Mouse (Mus musculus) forelimb bud, embryonic 11.5 days (tissue): ENCODE measurements at regions not wholly inside any gene's neighbourhood (a gene's known extent, or its start where the extent isn't known, plus 50 kb on each side); places are given as distances from the start of the nearest gene placed in this dataset.

Source experiments
- DNase-seq: peaks from one replicate; pipeline ENCODE4 v3.0.0-alpha.2; 2012; ENCODE audit warnings: low read depth, low spot score

- DNase-seq: no peak
These were observed 214.8 kb upstream of the Elac2 start for GRCm38 (mm10) chr11:64764056-64764455.

DNA sequence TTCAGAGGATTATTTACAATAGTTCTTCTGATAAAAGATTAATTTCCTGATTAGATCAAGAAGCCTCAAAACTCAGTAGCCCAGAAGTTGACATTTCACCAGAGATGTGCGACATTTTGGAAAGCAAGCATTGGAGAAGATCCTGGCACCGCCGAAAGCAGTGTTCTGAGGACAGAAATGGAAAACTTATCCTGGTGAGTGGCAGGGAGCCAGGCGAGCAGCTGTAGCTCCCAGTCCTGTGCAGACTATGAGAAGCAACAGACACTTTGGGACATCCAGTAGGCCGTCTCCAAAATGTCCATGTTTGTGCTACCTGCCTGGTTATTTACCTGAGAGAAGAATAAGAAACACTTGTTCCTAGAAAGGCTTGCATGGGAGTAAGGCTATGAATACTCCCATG is 202.1 kb upstream of the Elac2 start:
- no peak for DNase-seq

DNA sequence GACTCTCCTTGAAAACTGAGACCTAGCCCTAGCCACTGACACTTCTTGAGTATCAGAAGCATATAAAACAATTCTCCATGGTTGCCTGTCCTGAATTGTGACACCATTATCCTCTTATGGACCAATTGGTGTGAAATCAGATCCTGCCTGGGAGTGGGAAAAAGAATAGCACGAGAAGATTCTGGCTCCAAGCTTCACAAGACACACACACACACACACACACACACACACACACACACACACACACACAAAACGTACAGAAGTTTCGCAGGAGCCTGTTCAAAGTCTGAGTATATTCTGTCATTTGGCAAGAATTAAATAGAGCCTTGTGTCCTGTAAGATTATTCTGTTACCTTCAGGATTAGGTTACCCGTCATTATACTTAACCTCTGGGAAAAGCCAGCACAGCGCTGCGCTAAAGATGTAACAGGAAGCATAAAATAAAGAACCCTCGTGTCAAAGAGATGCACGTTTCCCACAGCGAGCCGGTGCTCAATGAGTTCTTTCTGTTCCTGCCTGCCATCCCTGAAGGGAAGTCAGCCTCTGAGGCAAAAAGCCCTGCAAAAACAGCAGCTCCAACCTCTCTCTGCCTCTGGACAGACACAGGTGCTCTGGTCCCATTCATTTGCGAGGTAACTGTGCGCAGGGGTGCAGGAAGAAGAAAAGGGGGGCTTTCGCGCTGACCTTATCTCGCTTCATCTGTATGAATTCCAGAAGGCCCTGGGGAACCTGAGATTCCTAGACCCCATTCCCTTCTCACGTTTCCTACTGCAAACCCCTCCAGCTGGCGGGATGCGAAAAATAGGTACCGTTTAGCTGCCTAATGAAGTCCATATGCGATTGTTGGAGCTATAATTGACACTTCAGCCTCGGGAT is 178.4 kb upstream of the Elac2 start:
- peak; percentile 86 for DNase-seq

- DNase-seq: peak; percentile 39
These were observed 177.5 kb upstream of the Elac2 start for GRCm38 (mm10) chr11:64801351-64801750.

DNA sequence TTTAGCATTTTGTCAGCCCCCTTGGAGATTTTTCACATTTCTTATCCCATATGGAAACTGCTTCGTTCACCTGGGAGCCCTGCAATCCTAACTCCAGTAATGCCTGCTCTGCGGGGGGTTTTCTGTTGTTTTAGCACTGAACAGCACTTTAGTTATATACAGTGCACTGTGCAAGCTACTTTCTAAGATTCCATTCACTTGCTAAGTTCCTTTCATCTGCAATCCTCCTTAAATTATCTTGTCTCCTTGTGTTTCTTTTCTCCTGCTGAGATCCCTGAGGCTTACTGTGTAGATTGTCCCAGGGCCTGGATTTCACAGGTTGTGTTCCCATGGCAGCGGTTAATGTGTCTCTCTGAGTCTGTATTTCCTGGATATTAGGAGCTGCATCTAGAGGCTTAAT is 173.3 kb upstream of the Elac2 start:
- no peak for DNase-seq

DNA sequence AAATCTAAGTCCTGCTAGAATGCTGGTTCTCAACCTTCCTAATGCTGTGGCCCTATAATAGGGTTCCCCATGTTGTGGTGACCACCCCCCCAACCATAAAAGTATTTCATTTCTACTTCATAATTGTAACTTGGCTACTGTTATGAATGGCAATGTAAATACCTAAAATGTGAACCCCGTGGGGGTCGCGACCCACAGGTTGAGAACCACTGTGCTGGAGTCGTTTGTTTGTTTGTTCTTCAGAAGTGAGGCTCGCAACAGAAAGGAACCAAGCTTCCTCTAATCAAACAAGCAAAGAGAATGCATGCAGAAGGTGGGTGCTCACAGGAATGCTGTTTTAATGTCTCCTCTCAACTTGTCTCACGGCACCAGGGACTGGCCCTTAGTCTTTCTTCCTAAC is 166.4 kb upstream of the Elac2 start:
- DNase-seq: no peak

DNA sequence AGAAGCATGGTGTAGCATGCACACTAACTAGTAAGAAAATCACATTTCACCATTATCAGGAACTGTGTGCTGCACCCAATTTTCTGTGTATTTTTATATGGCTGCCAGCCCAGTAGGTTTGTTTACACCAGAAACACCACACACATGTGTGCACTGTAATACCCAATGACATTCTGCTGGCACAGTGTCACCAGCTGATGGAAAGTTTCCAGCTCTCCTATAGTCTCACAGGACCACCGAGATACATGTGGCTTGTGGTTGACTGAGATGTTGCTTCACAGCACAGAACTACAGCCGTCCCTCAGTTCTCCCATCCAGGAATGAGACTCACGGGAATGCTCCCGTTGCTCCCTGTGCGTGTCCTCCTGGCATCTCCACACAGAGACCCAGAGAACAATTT is 149.4 kb upstream of the Elac2 start:
- DNase-seq: no peak

DNA sequence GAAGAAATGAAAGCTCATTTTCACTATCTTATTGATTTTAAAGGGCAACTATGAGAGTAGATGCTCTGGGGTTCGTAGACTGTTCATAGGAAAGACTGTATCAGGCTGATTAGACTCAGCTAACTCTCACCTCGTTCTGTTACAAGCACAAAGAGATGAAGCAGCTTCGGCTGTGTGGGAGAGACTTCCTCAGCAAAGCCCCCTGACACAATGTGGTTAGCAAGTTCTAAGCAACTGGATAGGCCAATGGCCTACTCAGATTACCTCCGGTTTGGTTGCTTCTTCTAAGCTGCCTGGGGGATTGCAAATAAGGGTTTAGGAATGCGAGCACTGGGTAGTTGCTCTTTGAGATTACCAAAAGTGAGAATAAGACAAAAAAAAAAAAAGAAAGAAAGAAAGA is 146.4 kb upstream of the Elac2 start:
- no peak for DNase-seq

GRCm38 (mm10) chr11:64833786-64834185 is 145.1 kb upstream of the Elac2 start:
- DNase-seq: peak; percentile 92

GRCm38 (mm10) chr11:64836771-64837170 is 142.1 kb upstream of the Elac2 start:
- no peak for DNase-seq

- no peak for DNase-seq
These were observed 137.7 kb upstream of the Elac2 start for GRCm38 (mm10) chr11:64841092-64841491.

- no peak for DNase-seq
These were observed 135.9 kb upstream of the Elac2 start for GRCm38 (mm10) chr11:64842775-64843530.

GRCm38 (mm10) chr11:64846577-64847147 is 132.2 kb upstream of the Elac2 start:
- DNase-seq: no peak

GRCm38 (mm10) chr11:64859636-64860035 is 119.2 kb upstream of the Elac2 start:
- no peak for DNase-seq

- DNase-seq: peak; percentile 39
These were observed 98.2 kb upstream of the Elac2 start for GRCm38 (mm10) chr11:64880674-64881073.

DNA sequence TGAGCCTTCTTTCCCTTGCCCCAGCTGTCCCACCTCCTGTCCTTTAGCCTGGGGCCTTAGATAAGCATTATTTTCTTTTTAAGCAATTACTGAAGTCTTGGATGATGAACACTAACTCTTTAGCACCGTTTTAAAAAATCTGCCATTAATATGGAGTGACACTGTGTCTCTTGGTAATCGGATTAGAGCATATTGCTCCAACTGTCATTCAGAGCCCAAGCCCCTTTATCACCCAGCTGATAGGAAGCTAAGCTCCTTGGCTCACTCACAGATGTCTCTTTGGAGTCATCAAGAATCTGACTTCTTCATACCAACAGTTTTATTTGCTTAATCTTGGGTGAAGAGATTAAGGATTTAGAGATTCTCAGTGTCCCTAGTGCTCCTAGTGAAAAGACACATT is 94.3 kb upstream of the Elac2 start:
- no peak for DNase-seq

GRCm38 (mm10) chr11:64889335-64890020 is 89.4 kb upstream of the Elac2 start:
- no peak for DNase-seq

DNA sequence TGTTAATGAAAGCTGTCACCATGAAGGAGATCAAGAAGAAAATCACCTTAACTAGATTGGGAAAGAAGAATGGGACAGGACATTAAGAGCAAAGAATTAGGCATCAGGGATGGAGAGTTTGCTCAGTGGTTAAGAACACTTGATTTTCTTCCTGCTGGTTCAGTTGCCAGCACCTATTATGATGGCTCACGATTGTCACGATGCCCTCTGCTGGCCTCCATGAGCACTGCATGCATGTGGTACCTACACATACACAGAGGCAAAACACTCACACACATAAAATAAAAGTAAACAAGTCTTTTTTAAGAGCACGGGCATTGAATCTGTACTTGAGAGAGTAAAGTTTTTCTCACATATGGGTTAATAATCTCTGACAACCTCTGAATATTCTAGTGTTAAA is 88.1 kb upstream of the Elac2 start:
- peak; percentile 53 for DNase-seq

DNA sequence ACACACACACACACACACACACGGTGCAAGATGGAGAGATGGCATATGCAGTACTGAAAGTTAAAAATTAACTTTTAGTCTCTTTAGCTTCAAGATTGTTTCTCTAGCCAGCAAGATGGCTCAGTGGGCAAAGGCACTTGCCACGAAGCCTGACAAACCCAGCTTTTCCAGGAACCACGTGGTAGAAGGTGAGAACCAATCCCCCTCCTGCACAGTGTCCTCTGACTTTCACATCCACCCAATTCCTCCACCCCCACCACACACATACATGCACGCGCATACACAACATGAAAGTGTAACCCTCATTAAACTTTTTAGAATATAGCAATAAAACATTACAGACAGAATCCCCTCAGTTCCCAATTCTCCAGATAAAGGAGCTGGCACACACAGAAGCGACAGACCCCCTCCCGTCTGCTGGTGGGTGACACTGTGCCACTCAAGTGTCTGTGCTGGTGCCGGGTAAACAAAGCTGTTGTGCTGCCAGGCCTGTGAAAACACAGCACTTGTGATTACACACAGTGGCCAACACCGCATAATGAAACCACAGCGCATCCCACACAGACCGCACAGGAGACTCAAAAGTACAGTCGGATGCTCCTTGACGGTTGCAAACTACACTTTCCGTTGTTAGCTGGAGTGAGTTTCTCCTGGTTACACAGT is 82.9 kb upstream of the Elac2 start:
- no peak for DNase-seq

GRCm38 (mm10) chr11:64898758-64899586 is 79.9 kb upstream of the Elac2 start:
- DNase-seq: peak; percentile 85
